Mouse (Mus musculus): ENCODE measurements at regions not wholly inside any gene's neighbourhood (a gene's known extent, or its start where the extent isn't known, plus 50 kb on each side); places are given as distances from the start of the nearest gene placed in this dataset.

DNA sequence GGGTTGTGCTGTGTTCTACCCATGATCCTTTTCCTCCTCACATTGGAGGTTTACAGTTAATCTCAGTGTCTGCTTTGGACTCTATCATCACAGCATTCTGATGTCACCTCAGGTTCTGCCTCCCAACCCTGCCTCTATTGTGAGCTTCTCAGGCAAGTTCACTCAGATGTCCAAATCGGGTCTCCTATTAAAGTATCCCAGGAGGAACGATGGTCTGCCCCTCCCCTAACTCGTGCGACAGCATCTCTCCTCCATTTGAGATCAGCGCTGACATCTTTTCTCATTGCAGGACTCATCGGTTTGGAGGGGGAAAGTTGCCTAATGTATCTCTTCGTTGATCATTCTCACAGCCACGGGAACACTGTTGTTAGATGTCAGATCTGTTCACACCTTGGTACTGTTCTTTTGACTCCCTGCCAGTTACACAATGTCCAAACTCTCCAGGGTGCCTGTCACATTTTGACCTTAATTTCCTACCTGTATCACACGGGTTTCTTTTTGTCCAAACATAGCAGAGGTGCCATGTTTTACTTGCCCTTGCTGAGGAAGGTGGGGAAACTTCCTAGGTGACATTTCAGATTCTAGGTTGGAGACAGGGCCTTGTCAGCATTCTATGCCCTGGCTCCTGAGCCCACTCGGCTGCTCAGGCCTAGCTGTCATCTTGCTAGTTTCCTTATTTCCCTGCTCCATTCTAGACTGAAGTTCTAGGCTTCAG lies 303.3 kb downstream of the Fut8 start:
- TF ChIP-seq CTCF (IDR thresholded peaks at IDR 0.05; ENCODE audit: low read depth), result no peak
- TF ChIP-seq EP300 (IDR thresholded peaks at IDR 0.05; ENCODE audit: low read depth), result no peak

All from heart, postnatal 0 days (tissue).